Mouse (Mus musculus) bone marrow, adult 2 months (tissue): ENCODE results near the gene Cdc20.

Experiments used
- CTCF ChIP-seq: fragments of 200-500 bp; IDR thresholded peaks from 2 replicates; pipeline ENCODE4 v1.5.1; 2011; ENCODE audit warnings: low read length, control low read depth; ENCODE audit not compliant: control insufficient read depth, insufficient read depth
- POLR2A ChIP-seq: fragments of 200-500 bp; IDR thresholded peaks from 2 replicates; pipeline ENCODE4 v1.6.1; 2011; ENCODE audit warnings: low read depth, mild to moderate bottlenecking, control low read depth, low read length, borderline replicate concordance; ENCODE audit not compliant: control insufficient read depth

GRCm38 (mm10) chr4:118396433-118396832 is 40.7 kb downstream of the Cdc20 start:
- TF ChIP-seq POLR2A (no peak), CTCF (no peak)
